Mouse (Mus musculus): ENCODE measurements around the gene Pigs.

Pigs gene

GRCm38 (mm10) chr11:78327634-78328511 lies at the start of gene Pigs:
Gene Pigs, plus strand, starts transcription at chr11:78328415.
- DNase-seq (ENCODE audit: inconsistent age in 2 of 2, low spot score in 1 of 2), result peak; percentile 98

GRCm38 (mm10) chr11:78278853-78279252 lies 49.4 kb upstream of the Pigs start:
- no peak for DNase-seq (ENCODE audit: inconsistent age in 2 of 2, low spot score in 1 of 2)

- DNase-seq (ENCODE audit: inconsistent age in 2 of 2, low spot score in 1 of 2), result no peak
Measured at GRCm38 (mm10) chr11:78279586-78279985, 48.6 kb upstream of the Pigs start.

GRCm38 (mm10) chr11:78289146-78289763 lies 39.0 kb upstream of the Pigs start:
- DNase-seq (ENCODE audit: inconsistent age in 2 of 2, low spot score in 1 of 2), result no peak

- no peak for DNase-seq (ENCODE audit: inconsistent age in 2 of 2, low spot score in 1 of 2)
Measured at GRCm38 (mm10) chr11:78290654-78291053, 37.6 kb upstream of the Pigs start, which contains the start of gene BC030499. Gene BC030499, plus strand, starts transcription at chr11:78290841.

- no peak for DNase-seq (ENCODE audit: inconsistent age in 2 of 2, low spot score in 1 of 2)
Measured at GRCm38 (mm10) chr11:78294585-78294984, 33.6 kb upstream of the Pigs start.

- DNase-seq (ENCODE audit: inconsistent age in 2 of 2, low spot score in 1 of 2), result no peak
Measured at GRCm38 (mm10) chr11:78300917-78301316, 27.3 kb upstream of the Pigs start.

GRCm38 (mm10) chr11:78301357-78302084 lies 26.7 kb upstream of the Pigs start, which contains the start of gene Spag5:
Gene Spag5, plus strand, starts transcription at chr11:78301529.
- DNase-seq (ENCODE audit: inconsistent age in 2 of 2, low spot score in 1 of 2), result peak; percentile 92 to 97

- DNase-seq (ENCODE audit: inconsistent age in 2 of 2, low spot score in 1 of 2), result peak; percentile 44 to 78
Measured at GRCm38 (mm10) chr11:78305272-78305671, 22.9 kb upstream of the Pigs start.

- DNase-seq (ENCODE audit: inconsistent age in 2 of 2, low spot score in 1 of 2), result peak; percentile 70 to 82
Measured at GRCm38 (mm10) chr11:78310861-78311511, 17.2 kb upstream of the Pigs start.

GRCm38 (mm10) chr11:78313662-78314061 lies 14.6 kb upstream of the Pigs start:
- peak; percentile 50 to 78 for DNase-seq (ENCODE audit: inconsistent age in 2 of 2, low spot score in 1 of 2)

- no peak for DNase-seq (ENCODE audit: inconsistent age in 2 of 2, low spot score in 1 of 2)
Measured at GRCm38 (mm10) chr11:78318411-78318810, 9.8 kb upstream of the Pigs start.

- no peak for DNase-seq (ENCODE audit: inconsistent age in 2 of 2, low spot score in 1 of 2)
Measured at GRCm38 (mm10) chr11:78322076-78322831, 6.0 kb upstream of the Pigs start.

- peak; percentile 94 to 95 for DNase-seq (ENCODE audit: inconsistent age in 2 of 2, low spot score in 1 of 2)
Measured at GRCm38 (mm10) chr11:78322860-78323259, 5.4 kb upstream of the Pigs start, which contains the start of gene Aldoc. Gene Aldoc, plus strand, starts transcription at chr11:78322968.

GRCm38 (mm10) chr11:78324000-78324785 lies 4.0 kb upstream of the Pigs start:
- no peak for DNase-seq (ENCODE audit: inconsistent age in 2 of 2, low spot score in 1 of 2)

- no peak for DNase-seq (ENCODE audit: inconsistent age in 2 of 2, low spot score in 1 of 2)
Measured at GRCm38 (mm10) chr11:78324965-78325364, 3.2 kb upstream of the Pigs start.

- DNase-seq (ENCODE audit: inconsistent age in 2 of 2, low spot score in 1 of 2), result no peak
Measured at GRCm38 (mm10) chr11:78327215-78327614, 1.0 kb upstream of the Pigs start.

GRCm38 (mm10) chr11:78328512-78329056 lies 369 bp downstream of the Pigs start:
- DNase-seq (ENCODE audit: inconsistent age in 2 of 2, low spot score in 1 of 2), result no peak

GRCm38 (mm10) chr11:78332676-78333075 lies 4.5 kb downstream of the Pigs start:
- peak in 1 of 2 experiments; percentile 43 for DNase-seq (ENCODE audit: inconsistent age in 2 of 2, low spot score in 1 of 2)
